ENCODE assay signal across 16 mouse cellular contexts in the genomic region with DNA sequence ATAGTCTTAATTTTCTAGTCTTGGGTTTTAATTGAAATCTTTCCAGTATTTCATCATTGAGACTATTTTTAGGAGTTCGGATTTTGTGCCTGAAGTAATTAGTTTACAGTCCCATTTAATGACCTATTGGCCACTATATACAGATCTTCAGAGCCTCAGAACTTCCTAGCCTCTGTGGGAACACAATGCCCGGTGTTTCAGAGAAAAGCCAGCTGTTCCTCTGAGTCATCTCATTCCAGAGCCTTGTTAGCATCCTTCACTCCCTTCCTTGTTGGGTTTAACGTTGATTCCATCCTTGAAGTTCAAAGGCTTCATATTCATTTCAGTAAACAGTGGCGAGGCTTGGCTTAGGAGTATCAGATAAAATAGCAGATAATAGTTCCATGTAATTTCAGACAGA.
"Had no signal": no experiment of that assay in that cellular context is flagged by ENCODE, and none has a peak within 500 bp of the region (broad histone marks: within the 10 kb centered on the region; RNA-seq: fewer than 3 reads in every experiment).

No protein-coding gene starts in this region.

- ATAC-seq: intestine, embryonic 15.5 days; midbrain, embryonic 16.5 days had no signal

- H3K4me3 ChIP-seq: intestine, embryonic 15.5 days; layer of hippocampus, adult 2 months; limb, embryonic 13.5 days; midbrain, embryonic 10.5 days; neural tube, embryonic 13.5 days; stomach, embryonic 15.5 days had no signal

- H3K4me1 ChIP-seq: intestine, embryonic 15.5 days; stomach, embryonic 15.5 days had no signal

- H3K9me3 ChIP-seq: intestine, embryonic 15.5 days; limb, embryonic 13.5 days; midbrain, embryonic 10.5 days; neural tube, embryonic 13.5 days; stomach, embryonic 15.5 days had no signal

- H3K27me3 ChIP-seq: intestine, embryonic 15.5 days; limb, embryonic 13.5 days; neural tube, embryonic 13.5 days; stomach, embryonic 15.5 days had no signal

- DNase-seq: kidney, adult 18-20 months; kidney, postnatal 10 days; kidney, postnatal 4 days; left cerebral cortex, postnatal 4 days; retina, postnatal 1 day; right cerebral cortex, postnatal 14 days; thymus, adult 2 months; thymus, postnatal 36 days had no signal

- H3K36me3 ChIP-seq: intestine, embryonic 15.5 days; limb, embryonic 13.5 days; midbrain, embryonic 10.5 days; stomach, embryonic 15.5 days had no signal

- H3K4me2 ChIP-seq: intestine, embryonic 15.5 days; limb, embryonic 13.5 days; neural tube, embryonic 13.5 days; stomach, embryonic 15.5 days had no signal

- H3K9ac ChIP-seq: intestine, embryonic 15.5 days; limb, embryonic 13.5 days; liver, embryonic 14.5 days; neural tube, embryonic 13.5 days; stomach, embryonic 15.5 days had no signal

- H3K27ac ChIP-seq: intestine, embryonic 15.5 days; layer of hippocampus, adult 2 months; limb, embryonic 13.5 days; liver, embryonic 14.5 days; midbrain, embryonic 10.5 days; neural tube, embryonic 13.5 days; stomach, embryonic 15.5 days had no signal
